Comparison of ENCODE assay signal across 9 mouse cellular contexts in genomic region chr3:50300002-50300951, GRCm38 (mm10).
DNase-seq lines count a peak whose midpoint lies in the region; ATAC-seq lines count a peak whose summit lies in the region.
"Had no signal": no experiment of that assay in that cellular context is flagged by ENCODE, and none has a peak within 500 bp of the region (broad histone marks: within the 10 kb centered on the region; RNA-seq: fewer than 3 reads in every experiment).

No protein-coding gene starts in this region.

- ATAC-seq in neural tube, embryonic 11.5 days (ENCODE audit: insufficient read depth, low FRiP score, low TSS enrichment): peak; percentile 63
- ATAC-seq in forebrain, embryonic 15.5 days (replicated peaks): peak; percentile 89
- peak; percentile 63 for ATAC-seq in kidney, embryonic 15.5 days (replicated peaks; ENCODE audit: low FRiP score)

- no peak overlapping the region for H3K4me2 ChIP-seq in neural tube, embryonic 11.5 days (ENCODE audit: low read depth)
- peak overlapping the region; percentile 37 for H3K4me2 ChIP-seq in forebrain, embryonic 15.5 days (replicated peaks)
- H3K4me2 ChIP-seq in kidney, embryonic 15.5 days: no peak overlapping the region

- H3K27ac ChIP-seq in neural tube, embryonic 11.5 days (ENCODE audit: low read depth, low read length): no peak overlapping the region
- H3K27ac ChIP-seq in forebrain, embryonic 15.5 days (replicated peaks): peak overlapping the region; percentile 73
- peak overlapping the region; percentile 60 for H3K27ac ChIP-seq in kidney, embryonic 15.5 days
- H3K27ac ChIP-seq: macrophage had no signal

- no peak overlapping the region for H3K4me3 ChIP-seq in neural tube, embryonic 11.5 days (ENCODE audit: low read depth, low read length)
- H3K4me3 ChIP-seq in forebrain, embryonic 15.5 days: peak overlapping the region; percentile 5; the same call in 1 of the 2 replicates
- no peak overlapping the region for H3K4me3 ChIP-seq in kidney, embryonic 15.5 days (replicated peaks)

- 71% methylated on average over 17 of the region's 17 CpGs for WGBS in neural tube, embryonic 11.5 days
- WGBS in forebrain, embryonic 15.5 days: 22% methylated on average over 17 of the region's 17 CpGs
- WGBS in kidney, embryonic 15.5 days: 64% methylated on average over 17 of the region's 17 CpGs

- no peaks in the 10 kb centered on the region for H3K27me3 ChIP-seq in neural tube, embryonic 11.5 days (ENCODE audit: control insufficient read depth, insufficient read depth, low read length)
- H3K27me3 ChIP-seq in forebrain, embryonic 15.5 days: no peaks in the 10 kb centered on the region
- peaks cover 8% of the 10 kb centered on the region; the same call in 1 of the 2 replicates for H3K27me3 ChIP-seq in kidney, embryonic 15.5 days

- no peak overlapping the region for H3K9ac ChIP-seq in neural tube, embryonic 11.5 days (ENCODE audit: low read length)
- 0 out of 2 replicates have a peak overlapping the region, but pooled peaks have one; percentile 23 for H3K9ac ChIP-seq in forebrain, embryonic 15.5 days (replicated peaks)
- H3K9ac ChIP-seq in kidney, embryonic 15.5 days: no peak overlapping the region

- H3K4me1 ChIP-seq in neural tube, embryonic 11.5 days (ENCODE audit: control insufficient read depth, insufficient read depth, low read length): peaks cover 6% of the 10 kb centered on the region
- H3K4me1 ChIP-seq in forebrain, embryonic 15.5 days: peaks cover 14% of the 10 kb centered on the region
- peaks cover 31% of the 10 kb centered on the region for H3K4me1 ChIP-seq in kidney, embryonic 15.5 days

- no peaks in the 10 kb centered on the region for H3K36me3 ChIP-seq in neural tube, embryonic 11.5 days (ENCODE audit: control insufficient read depth, insufficient read depth, low read length)
- H3K36me3 ChIP-seq in forebrain, embryonic 15.5 days: no peaks in the 10 kb centered on the region
- no peaks in the 10 kb centered on the region for H3K36me3 ChIP-seq in kidney, embryonic 15.5 days

- no peak for DNase-seq in neural tube, embryonic 11.5 days (ENCODE audit: low spot score)
- DNase-seq in neural tube, embryonic 10.5 days (ENCODE audit: extremely low spot score, low spot score): no peak
- peak; percentile 3 for DNase-seq in naive thymus-derived CD4-positive, alpha-beta T cell, adult 2 months (ENCODE audit: low read depth)
- DNase-seq in spleen, postnatal 10 days (ENCODE audit: low spot score in 2 of 2): no peak
- DNase-seq in retina, embryonic 14.5 days (ENCODE audit: low spot score): no peak
- DNase-seq in urinary bladder, adult 18-20 months (ENCODE audit: low spot score in 2 of 2): no peak

- no peaks in the 10 kb centered on the region for H3K9me3 ChIP-seq in neural tube, embryonic 11.5 days (ENCODE audit: control insufficient read depth, low read length)
- H3K9me3 ChIP-seq in forebrain, embryonic 15.5 days: no peaks in the 10 kb centered on the region
- H3K9me3 ChIP-seq in kidney, embryonic 15.5 days (replicated peaks): no peaks in the 10 kb centered on the region
